Mouse (Mus musculus): ENCODE measurements around the gene Cd109.
A peak's percentile ranks its signal among the peaks of the same experiment; 100 is the strongest.

Cd109 gene

DNA sequence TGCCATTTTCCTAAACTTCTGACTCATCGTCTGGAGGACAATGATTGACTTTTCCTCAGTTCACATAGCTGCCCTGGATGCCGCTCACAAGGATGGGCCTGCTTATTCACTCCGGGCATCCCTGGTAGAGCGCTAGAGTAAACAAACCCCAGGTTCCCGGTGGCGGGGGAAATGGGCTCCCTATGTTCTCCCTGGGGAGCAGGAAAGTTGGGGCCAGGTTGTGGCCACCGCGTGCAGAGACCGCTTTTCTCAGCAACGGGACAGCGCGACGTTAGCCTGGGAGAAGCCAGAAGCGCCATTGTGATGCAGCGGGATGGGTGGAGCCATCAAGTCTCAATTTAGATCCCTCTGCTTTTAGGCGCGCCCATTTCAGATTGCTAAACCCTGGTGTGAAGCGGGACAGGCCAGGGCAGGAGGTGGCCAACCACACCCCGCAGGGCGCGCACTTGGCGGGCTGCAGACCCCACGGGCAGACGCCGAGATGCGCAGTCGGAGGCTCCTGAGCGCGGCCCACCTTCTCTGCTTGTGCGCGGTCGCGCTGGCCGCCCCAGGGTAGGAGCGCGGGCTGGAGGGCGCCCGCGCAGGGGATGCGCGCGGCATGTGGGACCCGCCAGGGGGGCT lies at the start of gene Cd109:
Gene Cd109 (plus strand): TSS at position 146 of the 621 bp plus-strand sequence.
- DNase-seq (ENCODE audit: low spot score): peak; percentile 78

DNA sequence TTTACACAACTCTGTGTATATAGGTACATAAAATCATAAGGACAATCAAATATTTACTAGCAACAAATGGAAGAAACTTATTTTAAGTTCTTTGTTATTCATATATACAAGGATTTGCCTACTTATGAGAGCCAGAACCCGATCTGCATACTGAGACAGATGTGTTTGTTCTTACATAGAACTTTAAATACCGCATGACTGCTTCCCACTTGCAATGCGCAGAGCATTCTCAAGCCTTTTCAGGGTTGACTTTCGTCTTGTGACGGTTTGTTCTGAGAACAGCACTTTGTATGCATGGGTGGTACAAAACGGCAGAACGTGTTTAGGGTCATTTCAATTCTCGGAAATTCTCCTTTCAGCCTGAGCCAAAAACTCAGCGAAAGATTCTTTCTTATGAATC lies 45.4 kb upstream of the Cd109 start:
- no peak for DNase-seq (ENCODE audit: low spot score)

DNA sequence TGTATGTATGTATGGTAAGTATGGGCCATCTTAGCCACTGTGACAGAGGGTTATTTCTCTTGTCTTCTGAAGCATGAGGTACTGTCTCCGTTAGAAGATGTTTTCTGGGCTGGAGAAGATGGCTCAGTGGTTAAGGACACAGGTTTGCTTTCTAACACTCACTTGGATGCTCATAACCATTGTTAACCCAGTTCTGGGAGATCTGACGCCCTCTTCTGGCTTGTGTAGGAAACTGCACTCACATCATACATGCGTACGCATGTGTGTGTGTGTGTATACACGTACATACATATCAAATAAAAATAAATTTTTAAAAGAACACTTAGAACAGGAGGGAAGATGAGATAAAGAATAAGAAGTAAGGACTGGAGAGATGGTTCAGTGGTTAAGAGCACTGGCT lies 38.9 kb upstream of the Cd109 start:
- DNase-seq (ENCODE audit: low spot score): no peak

DNA sequence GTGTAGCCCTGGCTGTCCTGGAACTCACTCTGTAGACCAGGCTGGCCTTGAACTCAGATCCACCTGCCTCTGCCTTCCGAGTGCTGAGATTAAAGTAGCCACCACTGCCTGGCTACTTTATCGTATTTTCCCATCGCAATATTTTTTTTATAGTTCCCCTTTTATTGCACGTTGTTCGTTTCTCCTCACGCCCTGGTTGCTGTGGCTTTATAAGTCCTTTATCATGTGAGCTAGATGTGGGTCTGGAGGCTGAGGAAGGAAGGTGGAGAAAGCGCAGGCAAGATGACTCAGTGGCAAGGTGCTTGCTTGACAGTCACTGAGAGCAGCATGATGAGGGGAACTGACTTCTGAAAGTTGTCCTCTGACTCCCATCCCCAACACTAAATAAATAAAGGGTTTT lies 36.5 kb upstream of the Cd109 start:
- no peak for DNase-seq (ENCODE audit: low spot score)

DNA sequence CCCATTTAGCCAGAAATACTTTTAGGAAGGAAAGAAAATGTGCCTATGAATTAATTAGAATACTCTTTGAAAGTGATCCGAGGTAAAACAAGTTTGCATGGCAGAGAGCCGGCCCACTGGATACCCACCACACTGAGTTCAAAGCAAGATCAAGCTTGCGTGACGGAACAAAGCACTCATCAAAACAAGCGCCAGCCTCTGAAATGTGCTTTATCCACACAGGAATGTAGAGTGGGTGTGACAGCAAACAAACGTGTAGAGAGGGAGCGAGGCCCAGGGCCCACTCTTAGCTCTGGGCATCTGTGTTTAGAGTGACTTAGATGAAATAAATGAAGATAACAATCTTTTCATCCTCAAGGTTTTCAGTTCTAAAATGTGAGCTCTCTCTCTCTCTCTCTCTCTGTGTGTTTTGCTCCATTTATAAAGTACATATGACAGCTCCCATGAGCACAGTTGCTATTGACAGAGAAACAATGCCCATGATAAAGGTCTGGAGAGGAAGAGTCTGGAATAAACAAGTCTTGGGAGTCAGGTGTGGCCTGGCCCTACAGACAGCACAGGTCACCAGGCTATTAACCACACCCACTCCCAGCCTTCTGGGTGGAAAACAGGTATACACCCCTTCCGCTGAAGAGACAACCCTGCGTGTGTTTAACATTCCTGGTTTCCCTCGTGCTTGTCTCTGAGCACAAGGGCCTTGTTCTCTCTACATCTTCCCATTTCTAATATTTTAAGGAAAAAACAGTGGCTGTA lies 35.5 kb upstream of the Cd109 start:
- DNase-seq (ENCODE audit: low spot score): peak; percentile 14

DNA sequence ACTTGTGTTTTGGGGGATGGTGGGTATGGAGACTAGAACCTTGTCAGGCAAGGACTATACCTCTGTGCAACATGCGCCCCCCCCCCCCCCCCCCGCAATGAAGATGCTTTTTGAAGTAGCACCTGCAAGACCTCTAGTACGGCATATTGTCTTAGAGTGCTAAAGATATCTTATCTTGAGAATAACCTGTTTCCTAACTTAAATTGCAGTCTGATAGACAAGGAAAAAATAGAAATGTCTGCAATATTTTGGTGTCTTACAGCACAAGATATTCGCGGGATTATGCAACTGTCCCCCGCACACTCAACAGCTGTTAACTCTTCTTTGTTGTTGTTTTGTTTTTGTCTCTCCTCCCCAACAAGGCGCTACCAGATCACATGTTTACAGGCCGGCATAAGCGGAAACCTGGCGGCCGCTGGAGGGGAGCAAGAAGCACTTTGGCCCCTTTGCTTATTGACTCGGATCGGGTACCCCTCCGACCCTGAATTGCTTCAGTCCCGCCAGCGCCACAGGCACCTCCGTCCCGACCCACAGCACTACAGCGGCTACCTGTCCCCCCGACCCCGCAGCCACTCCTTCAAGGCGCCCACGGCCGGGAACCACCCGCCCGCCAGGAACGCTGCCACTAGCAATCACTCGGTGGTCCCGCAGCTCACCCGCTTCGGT lies 28.0 kb upstream of the Cd109 start:
- DNase-seq (ENCODE audit: low spot score): peak; percentile 45

DNA sequence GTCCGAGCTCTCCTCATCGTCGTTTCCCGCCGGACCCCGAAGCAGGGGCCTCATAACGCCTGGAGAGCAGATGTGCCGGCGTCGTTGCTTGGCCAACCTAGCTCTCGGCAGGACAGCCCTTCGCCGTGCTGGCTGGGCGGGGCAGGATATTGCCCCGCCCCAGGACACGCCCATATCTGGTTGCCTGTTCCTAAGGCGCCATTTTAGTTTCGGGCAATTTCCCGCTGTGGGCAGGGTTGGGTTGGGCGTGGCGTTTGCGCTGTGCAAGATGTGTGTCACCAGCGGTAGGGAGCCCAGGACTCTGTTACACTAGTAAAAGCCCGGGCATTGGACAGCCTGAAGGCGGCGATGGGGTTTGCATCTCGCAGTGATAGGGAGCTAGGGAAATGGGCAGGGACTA lies 27.4 kb upstream of the Cd109 start, which contains the start of gene Slc17a5:
Gene Slc17a5 (minus strand): TSS at position 128 of the 400 bp plus-strand sequence.
- DNase-seq (ENCODE audit: low spot score): peak; percentile 98

DNA sequence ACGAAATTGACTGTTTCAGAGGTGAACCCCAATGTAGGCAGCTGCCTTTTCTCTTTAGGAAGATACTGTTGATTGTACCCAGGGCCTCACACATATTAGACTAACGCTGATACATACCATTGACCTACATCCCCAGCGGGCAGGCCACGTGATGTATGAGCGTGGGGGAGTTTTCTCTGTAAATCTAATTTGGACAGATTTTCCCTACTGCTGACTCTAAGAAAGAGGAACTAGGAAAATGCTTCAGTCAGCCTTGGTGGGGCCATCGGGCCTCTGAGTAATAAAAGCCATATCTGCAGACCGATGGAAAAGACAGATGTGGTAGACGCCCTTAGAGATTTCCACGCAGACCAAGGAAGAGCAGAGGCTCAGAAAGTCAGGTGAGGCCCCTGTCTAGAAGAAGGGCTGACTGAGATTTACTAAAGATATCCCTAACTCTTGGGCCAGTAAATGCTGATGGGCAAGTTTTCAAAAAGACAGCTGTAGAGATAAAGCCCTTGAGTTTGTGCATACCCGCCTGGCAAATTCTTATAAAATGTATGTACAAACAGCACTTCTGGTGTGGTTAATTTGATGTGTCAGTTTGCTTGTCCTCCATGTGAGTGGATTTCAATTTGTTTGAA lies 26.8 kb upstream of the Cd109 start:
- no peak for DNase-seq (ENCODE audit: low spot score)

DNA sequence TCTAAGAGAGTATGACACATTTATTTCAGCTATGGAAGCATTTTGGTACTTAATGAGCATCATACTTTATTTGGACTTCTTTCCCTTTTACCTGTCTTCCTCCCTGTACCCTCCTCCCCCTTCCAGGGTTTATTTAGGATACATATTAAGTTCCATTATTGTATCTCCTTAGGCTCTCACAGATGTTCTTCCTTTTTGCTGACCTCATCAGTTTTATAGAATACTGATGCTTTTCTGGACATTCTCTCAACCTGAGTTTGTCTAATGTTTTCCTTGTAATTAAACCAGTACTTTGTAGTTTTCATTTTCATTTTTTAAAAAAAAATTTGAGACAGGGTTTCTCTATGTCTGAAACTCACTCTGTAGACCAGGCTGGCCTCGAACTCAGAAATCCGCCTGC lies 24.9 kb upstream of the Cd109 start:
- DNase-seq (ENCODE audit: low spot score): no peak

DNA sequence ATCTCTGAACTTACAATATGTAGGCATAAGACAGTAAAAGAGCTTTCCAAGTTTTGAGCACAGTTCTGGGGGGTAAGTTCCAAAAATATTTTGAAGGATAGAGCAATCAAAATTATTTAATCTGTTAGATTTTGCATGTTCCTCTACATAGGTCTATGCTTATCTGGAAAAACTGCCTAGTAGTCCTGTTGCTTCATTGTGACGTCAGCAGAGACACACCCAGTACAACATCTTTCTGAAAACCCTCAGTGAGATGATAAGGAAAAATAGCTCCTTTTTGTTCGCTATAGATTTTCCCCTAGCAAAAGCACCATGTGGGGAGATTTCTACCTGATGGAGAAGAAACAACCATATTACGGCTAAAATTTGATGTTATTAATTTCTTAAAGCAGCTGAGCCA lies 20.1 kb upstream of the Cd109 start:
- no peak for DNase-seq (ENCODE audit: low spot score)

DNA sequence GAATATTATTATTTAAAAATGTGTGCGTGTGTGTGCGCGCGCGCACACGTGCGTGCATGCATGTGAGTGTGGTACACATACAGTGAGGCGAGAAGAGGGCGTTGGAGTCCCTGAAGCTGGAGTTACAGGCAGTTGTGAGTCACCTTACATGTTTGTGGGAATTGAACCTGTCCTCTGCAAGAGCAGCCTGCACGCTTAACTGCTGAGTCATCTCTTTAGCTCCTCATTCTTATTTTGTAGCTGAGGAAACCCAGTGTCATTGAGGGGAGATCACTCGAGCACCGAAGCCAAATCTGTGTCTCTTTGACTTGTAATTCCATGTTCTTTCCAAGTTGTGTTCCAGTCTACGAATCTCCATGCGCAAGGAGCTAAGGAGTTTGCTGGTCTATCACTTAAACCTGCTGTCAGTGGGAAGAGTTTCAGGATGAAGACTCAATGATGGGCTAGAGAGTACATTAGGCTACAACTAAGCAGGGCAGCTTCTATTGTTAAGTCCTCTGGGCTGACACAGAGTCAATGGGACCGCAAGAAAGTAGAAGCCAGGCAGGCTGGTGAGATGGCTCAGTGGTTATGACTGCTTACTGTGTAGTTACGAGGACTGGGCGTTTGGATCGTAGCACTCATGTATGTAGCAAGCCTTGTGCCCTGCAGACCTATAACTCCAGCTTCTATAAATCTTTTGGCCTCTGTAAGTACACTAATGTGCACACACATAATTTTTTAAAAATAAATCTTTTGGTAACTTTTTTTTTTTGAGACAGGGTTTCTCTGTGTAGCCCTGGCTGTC lies 19.4 kb upstream of the Cd109 start:
- no peak for DNase-seq (ENCODE audit: low spot score)

DNA sequence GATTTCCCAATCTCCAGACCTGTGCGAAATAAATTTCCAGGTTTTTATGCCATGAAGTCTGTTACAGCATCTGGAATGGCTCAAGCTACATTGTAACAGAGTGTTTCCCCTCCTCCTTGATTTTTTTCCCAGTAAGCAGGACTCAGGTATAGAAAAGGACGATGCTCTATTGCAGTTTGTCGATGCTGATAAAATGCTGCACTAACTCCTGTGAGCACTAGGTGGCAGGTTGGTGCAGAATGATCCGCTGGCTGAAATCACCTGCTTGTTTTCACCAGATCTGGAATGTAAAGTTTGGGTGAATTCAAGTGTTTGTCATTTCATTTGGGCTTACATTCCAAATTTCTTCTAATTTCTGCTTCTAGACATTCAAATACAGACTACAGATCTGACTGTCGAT lies 18.5 kb upstream of the Cd109 start:
- DNase-seq (ENCODE audit: low spot score): peak; percentile 74

DNA sequence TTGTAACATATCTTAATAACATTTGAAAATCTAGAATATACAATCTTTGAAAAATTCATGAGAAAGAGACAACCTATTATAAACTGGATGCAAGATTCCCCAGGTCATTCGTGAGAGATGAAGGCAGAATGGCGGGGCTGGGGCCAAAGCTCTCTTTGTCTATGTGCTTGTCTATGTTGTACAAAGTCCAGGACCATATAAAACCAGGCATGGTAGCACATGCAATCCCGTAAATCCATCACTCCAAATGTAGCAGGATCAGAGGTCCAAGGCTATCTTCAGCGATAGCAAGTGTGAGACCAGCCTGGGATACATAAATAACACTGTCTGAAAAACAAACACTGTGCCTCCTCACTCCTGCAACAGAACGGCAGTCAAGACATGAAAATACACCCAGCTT lies 15.4 kb upstream of the Cd109 start:
- DNase-seq (ENCODE audit: low spot score): no peak

DNA sequence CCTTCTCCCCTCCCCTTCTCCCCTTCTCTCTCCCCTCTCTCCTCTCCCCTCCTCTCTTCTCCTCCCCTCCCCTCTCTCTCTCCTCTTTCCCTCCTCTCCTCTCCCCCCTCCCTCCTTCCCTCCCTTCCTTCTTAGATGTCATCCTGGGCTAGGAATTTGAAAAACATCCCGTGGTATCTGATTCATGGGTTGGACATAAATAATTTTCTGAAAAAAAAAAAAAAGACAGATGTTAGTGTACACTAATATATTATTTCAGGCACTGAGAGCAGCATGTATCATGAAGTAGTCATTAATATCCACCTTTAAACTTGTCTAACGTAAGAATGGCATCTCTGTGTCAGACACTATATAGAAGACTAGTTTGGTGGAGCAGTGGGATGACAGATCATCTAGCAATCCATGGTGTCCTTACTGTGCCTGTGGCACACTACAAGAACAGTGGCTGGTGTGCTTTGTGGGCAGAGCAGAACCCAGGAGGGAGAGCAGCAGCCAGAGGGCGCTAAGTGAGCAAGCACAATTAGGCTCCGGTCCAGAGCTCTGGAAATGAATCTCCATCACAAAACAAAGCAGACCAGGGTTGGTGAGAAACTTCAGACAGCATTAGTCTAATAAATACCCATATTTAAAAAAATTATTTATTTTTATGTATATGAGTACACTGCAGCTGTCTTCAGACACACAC lies 14.2 kb upstream of the Cd109 start:
- DNase-seq (ENCODE audit: low spot score): peak; percentile 34

DNA sequence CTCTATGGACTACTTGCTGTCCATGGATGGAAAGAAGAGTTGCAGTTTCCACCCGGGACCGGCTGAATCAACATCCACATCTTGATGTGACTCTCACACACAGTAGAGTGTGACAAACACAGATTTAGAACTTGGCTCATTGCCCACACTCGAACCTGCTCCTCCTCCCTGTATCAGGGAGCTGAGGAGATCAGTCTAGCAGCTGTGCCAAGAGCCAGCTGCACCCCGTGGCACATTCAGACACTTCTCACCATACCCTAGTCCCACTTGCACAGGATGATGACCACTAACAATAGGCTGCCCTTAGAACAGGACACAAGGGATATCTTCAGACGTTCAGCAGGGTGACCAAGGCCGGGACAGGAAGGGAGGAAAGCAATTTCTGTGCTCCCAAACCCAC lies 1.1 kb upstream of the Cd109 start:
- no peak for DNase-seq (ENCODE audit: low spot score)

DNA sequence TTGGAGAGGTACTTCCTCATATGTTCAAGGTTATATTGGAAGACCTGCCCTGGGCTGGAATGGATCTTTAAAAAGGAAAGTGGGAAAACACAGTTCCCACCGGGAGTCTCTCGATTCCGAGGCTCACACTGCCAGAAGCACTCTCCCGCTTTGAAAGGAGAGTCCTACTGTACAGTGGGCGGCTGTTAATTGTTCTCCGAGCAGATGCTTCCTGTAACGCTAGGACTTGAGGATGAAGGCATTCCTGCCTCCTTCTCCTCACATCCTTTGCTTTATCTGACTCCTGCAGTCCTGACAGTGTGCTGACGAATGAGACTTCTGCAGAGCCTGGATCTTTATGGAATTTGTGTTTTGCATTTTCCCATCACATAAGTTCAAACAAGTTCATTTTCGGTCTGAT lies 3.9 kb downstream of the Cd109 start:
- no peak for DNase-seq (ENCODE audit: low spot score)

DNA sequence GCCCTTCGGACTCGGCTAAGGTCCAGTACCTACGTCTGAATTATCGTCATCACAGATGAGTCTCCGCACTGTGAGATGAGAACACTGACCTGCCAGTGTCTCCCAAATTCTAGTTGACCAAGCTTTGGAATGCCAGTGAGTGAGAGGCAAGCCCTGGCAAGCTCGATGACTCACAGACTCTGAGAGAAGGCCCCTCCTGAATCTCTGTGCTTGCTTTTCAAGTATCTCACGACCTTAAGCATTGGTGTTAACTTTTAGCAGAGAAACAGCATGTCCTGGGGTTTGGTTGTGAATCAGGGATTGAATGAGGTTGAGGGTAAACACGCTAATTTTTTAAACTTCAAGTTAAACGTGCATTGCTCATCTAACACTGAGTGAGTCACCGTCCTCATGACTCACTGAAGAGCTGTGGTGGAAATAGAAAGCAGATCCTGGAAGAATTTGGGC lies 8.0 kb downstream of the Cd109 start:
- no peak for DNase-seq (ENCODE audit: low spot score)

DNA sequence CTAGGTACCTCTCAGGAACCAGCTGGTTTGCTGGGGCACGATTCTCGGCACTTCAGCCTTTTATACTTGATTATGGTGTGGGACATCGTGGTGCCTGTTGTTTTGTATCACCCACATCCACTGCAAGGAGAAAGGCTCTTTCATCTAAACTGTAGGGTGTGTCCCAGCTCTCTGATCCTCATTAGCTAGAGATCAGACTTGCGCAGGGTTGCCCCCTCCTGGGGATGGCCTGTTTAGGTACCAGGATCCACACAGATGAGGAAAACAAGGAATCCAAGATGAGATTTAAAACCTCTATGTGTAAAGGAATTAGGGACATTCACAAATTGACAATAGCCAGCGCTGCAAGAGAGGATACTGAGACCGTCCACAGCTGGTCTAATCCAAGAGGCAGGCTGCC lies 14.6 kb downstream of the Cd109 start:
- no peak for DNase-seq (ENCODE audit: low spot score)

DNA sequence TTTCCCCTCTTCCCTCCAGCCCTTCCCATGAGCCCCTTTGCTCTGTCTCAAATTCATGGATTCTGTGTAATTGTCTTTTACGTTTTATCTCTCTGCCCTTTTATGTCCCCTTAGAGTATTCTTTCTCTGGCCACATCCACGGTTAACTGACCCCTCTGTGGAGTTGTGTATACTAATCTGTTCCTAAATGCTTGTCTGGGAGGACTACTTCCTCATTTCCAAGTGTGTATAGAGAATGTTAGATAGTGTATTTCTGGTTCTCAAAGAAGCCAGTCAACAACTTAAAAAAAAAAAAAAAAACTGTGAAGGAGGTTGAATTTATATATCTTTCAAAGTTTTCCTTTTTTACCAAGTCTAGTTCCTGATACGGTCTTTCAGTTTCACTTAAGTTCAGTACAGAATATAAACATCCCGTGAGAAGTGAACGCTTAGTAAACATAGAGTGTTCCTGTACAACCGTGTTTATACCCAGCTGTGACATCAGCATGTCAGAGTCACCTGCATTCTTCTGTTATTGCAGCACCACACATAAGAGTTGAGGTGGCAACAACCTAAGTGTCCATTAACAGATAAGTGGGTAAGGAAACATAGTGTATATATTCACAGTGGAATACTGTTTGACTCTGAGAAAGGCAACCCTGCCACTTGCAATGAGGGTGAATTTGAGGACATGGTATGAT lies 16.5 kb downstream of the Cd109 start:
- no peak for DNase-seq (ENCODE audit: low spot score)

DNA sequence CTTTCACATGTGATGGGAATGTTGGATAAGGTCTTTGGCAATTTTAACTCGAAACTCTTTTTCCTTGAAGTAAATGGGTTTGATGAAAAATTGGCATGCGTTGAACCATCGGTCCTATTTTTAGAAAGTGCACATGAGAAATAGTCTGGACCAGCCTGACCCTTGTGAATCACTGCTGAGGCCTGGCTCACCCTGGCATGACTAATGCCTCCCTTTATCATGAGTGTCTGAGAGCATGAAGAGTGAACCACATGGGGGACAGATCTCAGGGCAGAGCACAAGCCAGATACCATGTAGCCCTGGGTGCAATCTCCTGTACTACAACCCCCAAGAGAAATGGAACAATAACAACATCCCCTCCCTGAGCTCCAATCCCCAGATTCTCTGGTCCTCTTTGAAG lies 18.6 kb downstream of the Cd109 start:
- no peak for DNase-seq (ENCODE audit: low spot score)

DNA sequence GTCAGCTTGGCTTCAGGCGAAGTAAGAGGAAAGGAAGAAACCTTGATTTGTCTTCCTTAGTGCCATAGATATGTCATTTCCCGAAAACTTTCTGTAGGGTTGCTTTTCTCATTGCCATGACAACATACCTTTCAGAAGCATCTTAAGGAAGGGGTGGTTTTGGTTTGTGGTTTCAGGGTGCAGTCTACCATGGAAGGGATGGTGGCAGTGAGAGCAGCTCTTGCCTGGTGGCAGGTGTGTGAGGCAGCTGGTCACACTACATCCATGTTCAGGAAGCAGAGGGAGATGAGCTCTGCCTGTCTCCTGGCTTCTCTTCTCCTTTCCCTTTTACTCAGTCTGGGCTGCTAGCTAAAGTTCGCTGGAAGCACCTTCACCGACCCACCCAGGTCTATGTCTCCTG lies 26.0 kb downstream of the Cd109 start:
- DNase-seq (ENCODE audit: low spot score): no peak

All from embryo, embryonic 10.5 days (tissue).